Mouse (Mus musculus) myocyte (in vitro differentiated cells): ENCODE data around the gene Cyb5b. TPM values are rescaled to one million over a fixed set of nuclear protein-coding genes. Genes with fewer than 3 reads are reported as not detected.

Experiments used
- H3K27me3 ChIP-seq: one replicate; pipeline ENCODE4 v1.6.1; 2011; ENCODE audit not compliant: control insufficient read depth, insufficient read depth, insufficient read length
- H3K36me3 ChIP-seq: one replicate; pipeline ENCODE4 v1.6.1; 2011; ENCODE audit not compliant: control insufficient read depth, insufficient read depth
- H3K4me2 ChIP-seq: one replicate; pipeline ENCODE4 v1.6.1; 2011; ENCODE audit warnings: low read depth, control low read depth
- H3K4me3 ChIP-seq: one replicate; pipeline ENCODE4 v1.5.1; 2011; ENCODE audit warnings: mild to moderate bottlenecking, control low read depth, moderate library complexity
- H3K79me2 ChIP-seq: one replicate; pipeline ENCODE4 v1.6.1; 2011; ENCODE audit not compliant: control insufficient read depth, insufficient read depth
- H3ac ChIP-seq: one replicate; pipeline ENCODE4 v1.6.1; 2011; ENCODE audit not compliant: control insufficient read depth, insufficient read length
- CEBPB ChIP-seq: IDR thresholded peaks from 2 replicates; pipeline ENCODE4 v1.6.1; 2011; ENCODE audit warnings: mild to moderate bottlenecking, moderate library complexity; ENCODE audit not compliant: poor library complexity, insufficient read depth, severe bottlenecking
- E2F4 ChIP-seq: IDR thresholded peaks from one replicate; pipeline ENCODE4 v1.6.1; 2011; ENCODE audit warnings: mild to moderate bottlenecking, control low read depth, moderate library complexity; ENCODE audit not compliant: insufficient read depth
- MAX ChIP-seq: IDR thresholded peaks from one replicate; pipeline ENCODE4 v1.6.1; 2011; ENCODE audit warnings: low read depth, mild to moderate bottlenecking, control low read depth
- MYOD1 ChIP-seq, 3 experiments: IDR thresholded peaks; one replicate each; pipeline ENCODE4 v1.6.1; 2011; ENCODE audit warnings: control low read depth in 2 of 3, low read depth in 2 of 3, mild to moderate bottlenecking in 2 of 3, moderate library complexity in 1 of 3; ENCODE audit not compliant: insufficient read length in 2 of 3, control insufficient read depth in 1 of 3
- MYOG ChIP-seq, 3 experiments: IDR thresholded peaks; one replicate each; pipeline ENCODE4 v1.6.1; 2011; ENCODE audit warnings: control low read depth in 2 of 3, low read depth in 2 of 3, mild to moderate bottlenecking in 2 of 3; ENCODE audit not compliant: insufficient read length in 2 of 3, control insufficient read depth in 1 of 3, insufficient read depth in 1 of 3
- POLR2A ChIP-seq: IDR thresholded peaks from one replicate; pipeline ENCODE4 v1.6.1; 2011; ENCODE audit warnings: low read depth, mild to moderate bottlenecking, control low read depth, moderate library complexity; ENCODE audit not compliant: insufficient read length
- POLR2AphosphoS2 ChIP-seq: IDR thresholded peaks from one replicate; pipeline ENCODE4 v1.6.1; 2011; ENCODE audit warnings: low read depth, control low read depth; ENCODE audit not compliant: insufficient read length
- REST ChIP-seq: IDR thresholded peaks from one replicate; pipeline ENCODE4 v1.6.1; 2011; ENCODE audit warnings: mild to moderate bottlenecking, control low read depth, moderate library complexity; ENCODE audit not compliant: insufficient read depth, insufficient read length
- SRF ChIP-seq: IDR thresholded peaks from one replicate; pipeline ENCODE4 v1.6.1; 2011; ENCODE audit warnings: low read depth; ENCODE audit not compliant: control insufficient read depth, insufficient read length
- TCF12 ChIP-seq: IDR thresholded peaks from one replicate; pipeline ENCODE4 v1.6.1; 2011; ENCODE audit warnings: mild to moderate bottlenecking, control low read depth; ENCODE audit not compliant: poor library complexity, insufficient read depth, severe bottlenecking
- TCF3 ChIP-seq: IDR thresholded peaks from one replicate; pipeline ENCODE4 v1.6.1; 2011; ENCODE audit warnings: low read depth, control low read depth; ENCODE audit not compliant: insufficient read length
- USF1 ChIP-seq: IDR thresholded peaks from one replicate; pipeline ENCODE4 v1.6.1; 2011; ENCODE audit warnings: low read depth, mild to moderate bottlenecking, control low read depth, moderate library complexity
- polyA plus RNA-seq: library from polyadenylated mRNA; unstranded; fragments of >200 nt; fragmentation: generic; extraction: Trizol; gene quantifications from one replicate; pipeline ENCODE4 v1.2.1, GENCODE M21; 2012; ENCODE audit warnings: missing spikeins

The Cyb5b gene
- polyA plus RNA-seq, 1 experiment = 48.3 TPM

DNA sequence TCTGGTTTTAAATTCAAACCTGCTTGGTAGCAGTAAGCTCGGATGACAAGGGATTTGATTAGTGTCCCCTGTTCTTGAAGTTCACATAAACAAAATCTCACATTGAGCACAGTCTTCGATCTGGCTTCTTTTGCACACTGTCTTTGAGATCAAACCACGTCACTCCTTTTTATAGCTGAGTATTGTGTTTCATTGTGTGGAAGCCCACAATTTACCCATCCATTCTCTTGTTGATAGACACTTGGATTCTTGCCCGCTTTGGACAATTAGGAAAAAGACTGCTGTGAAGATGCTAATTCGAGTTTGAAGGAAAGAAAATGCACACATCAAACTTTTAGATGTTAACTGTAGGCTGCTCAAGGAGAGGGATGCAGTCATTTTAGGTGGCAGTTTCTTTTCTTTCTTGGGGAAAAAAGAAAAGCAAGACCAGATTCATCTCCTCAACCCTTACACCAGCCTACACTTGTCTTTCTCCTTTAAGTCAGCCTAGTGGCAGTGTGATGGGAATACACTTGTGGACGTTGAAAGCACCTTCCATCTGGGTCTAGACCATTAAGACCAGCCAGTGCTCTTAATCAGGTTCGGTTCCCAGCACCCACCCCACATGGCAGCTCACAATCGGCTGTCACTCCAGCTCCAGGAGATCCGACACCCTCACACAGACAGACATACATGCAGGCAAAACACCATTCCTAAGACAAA is 39.7 kb upstream of the Cyb5b start:
- H3ac ChIP-seq = no peak overlapping the region
- TF ChIP-seq REST (no peak), MYOD1 (IDR thresholded peaks at IDR 0.05; ENCODE audit: control insufficient read depth in 1 of 3, insufficient read length in 2 of 3, low read depth in 2 of 3) (no peak)
- no peaks in the 10 kb centered on the region for H3K36me3 ChIP-seq
- H3K27me3 ChIP-seq = no peaks in the 10 kb centered on the region
- peak overlapping the region; percentile 50 for H3K4me2 ChIP-seq
- no peak overlapping the region for H3K4me3 ChIP-seq
- no peaks in the 10 kb centered on the region for H3K79me2 ChIP-seq

DNA sequence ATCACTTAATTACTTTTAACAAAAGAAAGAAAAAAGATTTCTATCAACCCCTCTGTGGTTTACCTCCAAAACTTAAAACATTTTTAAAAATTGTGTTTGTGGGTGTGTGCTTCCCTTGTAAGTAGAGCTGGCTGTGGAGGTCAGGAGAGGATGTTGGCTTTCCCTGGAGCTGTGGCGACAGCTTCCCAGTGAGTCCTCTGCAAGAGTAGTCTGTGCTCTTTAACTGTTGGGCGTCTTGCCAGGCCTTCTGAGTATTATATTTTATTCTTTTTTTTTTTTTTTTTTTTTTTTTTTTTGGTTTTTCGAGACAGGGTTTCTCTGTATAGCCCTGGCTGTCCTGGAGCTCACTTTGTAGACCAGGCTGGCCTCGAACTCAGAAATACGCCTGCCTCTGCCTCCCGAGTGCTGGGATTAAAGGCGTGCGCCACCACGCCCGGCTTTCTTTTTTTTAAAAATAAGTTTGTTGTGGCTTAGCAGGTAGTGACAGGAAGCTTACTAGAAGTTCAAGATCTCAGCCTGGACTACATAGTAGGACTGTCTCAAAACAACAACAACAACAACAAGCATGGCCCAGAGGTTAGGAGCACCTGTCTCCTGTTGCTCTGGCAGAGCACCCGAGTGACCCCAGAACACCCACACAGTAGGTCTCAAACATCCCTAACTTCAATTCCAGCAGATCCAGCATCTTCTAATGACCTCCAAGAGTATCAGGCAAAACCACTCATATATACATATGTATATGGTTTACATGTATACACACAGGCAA is 38.9 kb upstream of the Cyb5b start:
- peak overlapping the region; percentile 50 for H3K4me2 ChIP-seq
- no peak overlapping the region for H3K4me3 ChIP-seq
- no peaks in the 10 kb centered on the region for H3K36me3 ChIP-seq
- no peaks in the 10 kb centered on the region for H3K79me2 ChIP-seq
- TF ChIP-seq E2F4 (no peak), MYOG (IDR thresholded peaks at IDR 0.05; ENCODE audit: control insufficient read depth in 1 of 3, insufficient read depth in 1 of 3, insufficient read length in 2 of 3, low read depth in 2 of 3) (no peak), POLR2AphosphoS2 (no peak), MYOD1 (IDR thresholded peaks at IDR 0.05; ENCODE audit: control insufficient read depth in 1 of 3, insufficient read length in 2 of 3, low read depth in 2 of 3) (peak in 1 of 3 experiments; percentile 15), MAX (no peak), CEBPB (no peak), SRF (no peak)
- no peak overlapping the region for H3ac ChIP-seq
- no peaks in the 10 kb centered on the region for H3K27me3 ChIP-seq

DNA sequence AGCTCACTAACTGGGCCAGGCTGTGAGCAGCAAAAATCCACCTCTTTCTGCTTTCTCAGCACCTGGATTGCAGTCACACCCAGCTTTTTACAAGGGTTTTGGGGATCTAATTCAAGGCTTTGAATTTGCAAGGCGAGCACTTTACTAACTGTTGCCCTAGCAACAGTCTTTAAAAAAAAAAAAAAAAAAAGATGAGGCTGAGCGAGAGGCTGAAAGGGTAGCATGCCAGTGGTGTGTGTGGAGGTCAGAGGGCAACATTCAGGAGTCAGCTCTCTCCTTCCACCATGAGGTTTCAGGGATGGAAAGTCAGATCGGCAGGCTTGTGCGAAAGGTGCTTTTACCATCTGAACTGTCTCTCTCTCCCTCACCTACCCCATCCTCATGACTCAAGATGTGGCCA is 37.2 kb upstream of the Cyb5b start:
- Histone ChIP-seq H3K4me2 (no peak overlapping the region), H3K27me3 (no peaks in the 10 kb centered on the region), H3ac (no peak overlapping the region), H3K36me3 (no peaks in the 10 kb centered on the region), H3K4me3 (no peak overlapping the region), H3K79me2 (no peaks in the 10 kb centered on the region)
- TF ChIP-seq POLR2A (no peak), CEBPB (no peak), USF1 (no peak), TCF3 (no peak), REST (no peak), MYOD1 (IDR thresholded peaks at IDR 0.05; ENCODE audit: control insufficient read depth in 1 of 3, insufficient read length in 2 of 3, low read depth in 2 of 3) (no peak), MYOG (IDR thresholded peaks at IDR 0.05; ENCODE audit: control insufficient read depth in 1 of 3, insufficient read depth in 1 of 3, insufficient read length in 2 of 3, low read depth in 2 of 3) (no peak), POLR2AphosphoS2 (no peak), E2F4 (no peak), TCF12 (no peak), SRF (no peak), MAX (no peak)

DNA sequence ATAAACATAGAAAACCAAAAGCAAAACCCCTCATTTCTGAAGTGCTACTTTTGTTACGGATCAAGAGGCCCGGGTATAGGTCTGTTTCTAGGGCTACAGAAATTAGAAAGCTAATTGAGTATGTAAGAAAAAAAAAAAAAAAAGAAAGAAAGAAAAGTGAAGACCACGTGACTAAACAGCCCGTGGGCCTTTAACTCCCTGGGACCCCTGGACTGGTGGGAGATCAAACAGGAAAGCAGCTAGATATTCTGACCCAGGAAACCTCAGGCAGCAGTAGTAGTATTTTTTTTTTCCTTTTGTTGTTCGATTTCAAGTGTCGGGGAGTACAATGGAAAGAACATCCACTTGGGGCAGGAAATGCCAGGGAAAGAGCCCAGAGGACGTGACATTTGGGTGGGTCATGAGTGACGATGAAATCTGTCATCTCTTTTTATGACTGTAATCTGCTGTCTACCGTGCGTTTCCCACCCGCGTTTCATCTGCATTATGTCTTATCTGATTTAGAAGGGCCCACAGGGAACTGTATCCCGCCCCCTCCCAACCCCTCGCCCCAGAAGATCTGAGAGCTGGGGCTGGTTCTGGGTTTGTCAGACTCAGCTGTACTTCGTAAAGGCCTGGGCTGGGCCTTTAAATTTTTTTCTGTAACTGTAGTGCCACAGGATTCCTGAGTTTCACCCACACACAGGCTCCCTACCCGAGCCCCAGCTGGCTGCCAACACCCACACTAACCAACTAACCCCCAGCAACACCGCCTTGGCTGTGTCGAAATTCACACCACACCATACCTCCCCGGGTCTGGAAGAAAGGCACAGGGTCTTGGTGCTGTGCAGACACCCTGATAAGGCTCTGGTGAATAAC is 36.1 kb upstream of the Cyb5b start:
- peak overlapping the region; percentile 7 for H3ac ChIP-seq
- peak; percentile 20 for TF ChIP-seq TCF3
- TF ChIP-seq MYOD1 (IDR thresholded peaks at IDR 0.05; ENCODE audit: control insufficient read depth in 1 of 3, insufficient read length in 2 of 3, low read depth in 2 of 3) = peak in 2 of 3 experiments; percentile 40 to 73
- TF ChIP-seq MAX = no peak
- no peak for TF ChIP-seq POLR2AphosphoS2
- no peak for TF ChIP-seq E2F4
- peak; percentile 24 for TF ChIP-seq TCF12
- peak; percentile 61 for TF ChIP-seq POLR2A
- peak; percentile 77; the same call in 1 of the 2 replicates for TF ChIP-seq CEBPB
- TF ChIP-seq MYOG (IDR thresholded peaks at IDR 0.05; ENCODE audit: control insufficient read depth in 1 of 3, insufficient read depth in 1 of 3, insufficient read length in 2 of 3, low read depth in 2 of 3) = peak in 1 of 3 experiments; percentile 70
- TF ChIP-seq REST = no peak
- TF ChIP-seq USF1 = peak; percentile 73
- TF ChIP-seq SRF = no peak
- no peaks in the 10 kb centered on the region for H3K79me2 ChIP-seq
- no peaks in the 10 kb centered on the region for H3K36me3 ChIP-seq
- H3K4me3 ChIP-seq = peak overlapping the region; percentile 29
- H3K4me2 ChIP-seq = peak overlapping the region; percentile 96
- H3K27me3 ChIP-seq = no peaks in the 10 kb centered on the region
